Mouse (Mus musculus) adrenal gland, adult 2 months (tissue): Measurements from ENCODE around the gene Nphp1. TPM values are rescaled to one million over a fixed set of nuclear protein-coding genes. Genes with fewer than 3 reads are reported as not detected.

Experiments used
- polyA plus RNA-seq: library from polyadenylated mRNA; depleted of rRNA; stranded (reverse); fragments of >200 nt; gene quantifications from 2 replicates; pipeline ENCODE4 v1.2.3, GENCODE M21; 2012; rRNA removed
- total RNA-seq, 2 experiments: library from RNA; stranded (reverse); gene quantifications; 2 replicates each; pipeline ENCODE4 v1.2.3; 2021

Nphp1 gene
- total and polyA plus RNA-seq, 3 experiments, result 5.6 to 25.7 (median 21.1) TPM

Other genes starting within 250 kb of the Nphp1 start
- gene Prom2, start 247.4 kb downstream of the Nphp1 start, total RNA-seq, result under 1 TPM; 0.37 to 0.83 TPM
- gene Prom2, start 247.4 kb downstream of the Nphp1 start, polyA plus RNA-seq, result 0.42 and 0.63 TPM in 2 replicates
- 1 to 10 TPM; 2.7 to 2.9 TPM for gene Zfp661, start 201.8 kb downstream of the Nphp1 start, total RNA-seq
- 0.90 and 1.3 TPM in 2 replicates for gene Zfp661, start 201.8 kb downstream of the Nphp1 start, polyA plus RNA-seq
- gene Mrps5, start 201.7 kb downstream of the Nphp1 start, total RNA-seq, result 100 to 1,000 TPM; 111 to 122 TPM
- 36.8 and 43.7 TPM in 2 replicates for gene Mrps5, start 201.7 kb downstream of the Nphp1 start, polyA plus RNA-seq
- 1 to 10 TPM; 5.9 to 8.1 TPM for gene Mal, start 132.2 kb downstream of the Nphp1 start, total RNA-seq
- 1.9 and 2.9 TPM in 2 replicates for gene Mal, start 132.2 kb downstream of the Nphp1 start, polyA plus RNA-seq
- gene Mall, start 59.0 kb downstream of the Nphp1 start, total RNA-seq, result 1 to 10 TPM; 1.8 to 2.0 TPM
- gene Mall, start 59.0 kb downstream of the Nphp1 start, polyA plus RNA-seq, result 1.9 and 4.6 TPM in 2 replicates
- gene Mtln, start 3.6 kb upstream of the Nphp1 start, total RNA-seq, result 100 to 1,000 TPM in 1 of 2 experiments, 10 to 100 TPM in 1; 84.2 to 104 TPM
- 78.5 and 116 TPM in 2 replicates for gene Mtln, start 3.6 kb upstream of the Nphp1 start, polyA plus RNA-seq
- gene Bub1, start 43.0 kb upstream of the Nphp1 start, total RNA-seq, result 1 to 10 TPM in 1 of 2 experiments, under 1 TPM in 1; 0.24 to 1.2 TPM
- 0.02 and 0.35 TPM in 2 replicates for gene Bub1, start 43.0 kb upstream of the Nphp1 start, polyA plus RNA-seq
- gene Acoxl, start 50.0 kb upstream of the Nphp1 start, total RNA-seq, result 1 to 10 TPM in 1 of 2 experiments, under 1 TPM in 1; 0.35 to 1.4 TPM
- gene Acoxl, start 50.0 kb upstream of the Nphp1 start, polyA plus RNA-seq, result 0.60 and 0.94 TPM in 2 replicates